Mouse (Mus musculus) gastrocnemius, adult 2 months (tissue): ENCODE measurements around the gene Commd3. TPM values are rescaled to one million over a fixed set of nuclear protein-coding genes. Genes with fewer than 3 reads are reported as not detected.

ENCODE experiments used
- DNase-seq: peaks from one replicate; pipeline ENCODE4 v3.0.0; 2022
- H3K27ac ChIP-seq: fragments of 200-600 bp; 2 replicates; pipeline ENCODE4 v1.8.1; 2022; ENCODE audit warnings: mild to moderate bottlenecking
- H3K4me3 ChIP-seq: fragments of 200-600 bp; 2 replicates; pipeline ENCODE4 v1.8.1; 2022; ENCODE audit warnings: mild to moderate bottlenecking, moderate library complexity
- CTCF ChIP-seq: fragments of 200-600 bp; IDR thresholded peaks from 2 replicates; pipeline ENCODE4 v1.8.1; 2022; ENCODE audit warnings: antibody characterized with exemption, mild to moderate bottlenecking, moderate library complexity
- intact Hi-C: fragments of 180-260 bp; cut with DNase I; formaldehyde crosslinking; loops from one replicate; pipeline ENCODE4 v1.15.1; 2025
- total RNA-seq, 2 experiments: library from RNA; stranded (reverse); gene quantifications; 2 replicates each; pipeline ENCODE4 v1.2.3; 2021

Gene Commd3
- total RNA-seq, 2 experiments from 2014 or later = 83.3 to 100 TPM

- peak; percentile 20; the same call in 1 of the 2 replicates for TF ChIP-seq CTCF
- H3K27ac ChIP-seq = peak overlapping the region; percentile 97
- intact Hi-C loops = loop anchor here (5.0 to 10.0 kb wide), 4 partner anchors 91 to 622 kb away; partner anchors contain the start of genes Dnajc1 and Mllt10
- DNase-seq = peak; percentile 88
- peak overlapping the region; percentile 94 for H3K4me3 ChIP-seq
These were observed 4.3 kb downstream of the Commd3 start for GRCm38 (mm10) chr2:18676457-18676935.

- peak within 1 kb of the TSS; percentile 97 for H3K27ac ChIP-seq
- no peak for TF ChIP-seq CTCF
- DNase-seq = peak; percentile 80
- peak within 1 kb of the TSS; percentile 94 for H3K4me3 ChIP-seq
- intact Hi-C loops = loop anchor here (5.0 to 10.0 kb wide), 4 partner anchors 90 to 622 kb away; partner anchors contain the start of genes Dnajc1 and Mllt10
These were observed 4.8 kb downstream of the Commd3 start, which contains the start of gene Bmi1 for GRCm38 (mm10) chr2:18676936-18677491. TSS of gene Bmi1 (plus strand) at chr2:18677018.

- intact Hi-C loops = loop anchor here (5.0 to 10.0 kb wide), 4 partner anchors 89 to 623 kb away; partner anchors contain the start of genes Dnajc1 and Mllt10
- Histone ChIP-seq H3K4me3 (peak overlapping the region; percentile 94), H3K27ac (peak overlapping the region; percentile 78)
- DNase-seq = peak; percentile 65
- TF ChIP-seq CTCF = no peak
These were observed 5.7 kb downstream of the Commd3 start for GRCm38 (mm10) chr2:18677631-18678471.

- intact Hi-C loops = loop anchor here (5.0 to 10.0 kb wide), 5 partner anchors 88 to 625 kb away; partner anchors contain the start of genes 4930426L09Rik, Dnajc1, Mllt10 and Pip4k2a
- no peak for DNase-seq
These were observed 7.5 kb downstream of the Commd3 start for GRCm38 (mm10) chr2:18679701-18680100.

GRCm38 (mm10) chr2:18680501-18680900 is 8.3 kb downstream of the Commd3 start:
- no peak for DNase-seq
- intact Hi-C loops = loop anchor here (5.0 kb wide), 1 partner anchor 317 kb away; the partner anchor contains the start of genes 4930426L09Rik and Pip4k2a
- no peak for TF ChIP-seq CTCF
- Histone ChIP-seq H3K4me3 (peak overlapping the region; percentile 64), H3K27ac (no peak overlapping the region)

More at GRCm38 (mm10) chr2:18679701-18680100, 7.5 kb downstream of the Commd3 start:
- TF ChIP-seq CTCF = no peak
- no peak overlapping the region for H3K27ac ChIP-seq
- no peak overlapping the region for H3K4me3 ChIP-seq

GRCm38 (mm10) chr2:18680961-18681360 is 8.8 kb downstream of the Commd3 start:
- peak; percentile 56 for DNase-seq
- Histone ChIP-seq H3K4me3 (peak overlapping the region; percentile 64), H3K27ac (0 out of 2 replicates have a peak overlapping the region, but pooled peaks have one; percentile 12)
- intact Hi-C loops = loop anchor here (5.0 kb wide), 1 partner anchor 316 kb away; the partner anchor contains the start of genes 4930426L09Rik and Pip4k2a
- no peak for TF ChIP-seq CTCF

- intact Hi-C loops = loop anchor here (5.0 kb wide), 1 partner anchor 313 kb away; the partner anchor contains the start of genes 4930426L09Rik and Pip4k2a
- H3K27ac ChIP-seq = no peak overlapping the region
- H3K4me3 ChIP-seq = no peak overlapping the region
- no peak for TF ChIP-seq CTCF
- DNase-seq = no peak
These were observed 11.9 kb downstream of the Commd3 start for GRCm38 (mm10) chr2:18684062-18684461.

GRCm38 (mm10) chr2:18686386-18686785 is 14.2 kb downstream of the Commd3 start:
- Histone ChIP-seq H3K4me3 (no peak overlapping the region), H3K27ac (no peak overlapping the region)
- no peak for DNase-seq
- TF ChIP-seq CTCF = no peak
- intact Hi-C loops = no loop called here

- no peak for TF ChIP-seq CTCF
- H3K4me3 ChIP-seq = no peak overlapping the region
- DNase-seq = no peak
- intact Hi-C loops = no loop called here
- H3K27ac ChIP-seq = no peak overlapping the region
These were observed 14.8 kb downstream of the Commd3 start for GRCm38 (mm10) chr2:18686826-18687519.

- TF ChIP-seq CTCF = no peak
- no peak overlapping the region for H3K4me3 ChIP-seq
- no peak overlapping the region for H3K27ac ChIP-seq
- intact Hi-C loops = no loop called here
- no peak for DNase-seq
These were observed 15.5 kb downstream of the Commd3 start for GRCm38 (mm10) chr2:18687671-18688170.

GRCm38 (mm10) chr2:18688286-18688685 is 16.1 kb downstream of the Commd3 start:
- DNase-seq = no peak
- TF ChIP-seq CTCF = no peak
- Histone ChIP-seq H3K27ac (no peak overlapping the region), H3K4me3 (peak overlapping the region; percentile 74)
- intact Hi-C loops = no loop called here

- intact Hi-C loops = no loop called here
These were observed 16.5 kb downstream of the Commd3 start for GRCm38 (mm10) chr2:18688708-18689063.

More at GRCm38 (mm10) chr2:18688708-18689063, 16.5 kb downstream of the Commd3 start:
- peak; percentile 71 for DNase-seq
- Histone ChIP-seq H3K4me3 (peak overlapping the region; percentile 74), H3K27ac (no peak overlapping the region)
- no peak for TF ChIP-seq CTCF
